Mouse (Mus musculus): ENCODE measurements at regions not wholly inside any gene's neighbourhood (a gene's known extent, or its start where the extent isn't known, plus 50 kb on each side); places are given as distances from the start of the nearest gene placed in this dataset.
A peak's percentile ranks its signal among the peaks of the same experiment; 100 is the strongest.

GRCm38 (mm10) chr12:106524411-106524810, 514.4 kb downstream of the Vrk1 start:
- ATAC-seq (ENCODE audit: low FRiP score): no peak

DNA sequence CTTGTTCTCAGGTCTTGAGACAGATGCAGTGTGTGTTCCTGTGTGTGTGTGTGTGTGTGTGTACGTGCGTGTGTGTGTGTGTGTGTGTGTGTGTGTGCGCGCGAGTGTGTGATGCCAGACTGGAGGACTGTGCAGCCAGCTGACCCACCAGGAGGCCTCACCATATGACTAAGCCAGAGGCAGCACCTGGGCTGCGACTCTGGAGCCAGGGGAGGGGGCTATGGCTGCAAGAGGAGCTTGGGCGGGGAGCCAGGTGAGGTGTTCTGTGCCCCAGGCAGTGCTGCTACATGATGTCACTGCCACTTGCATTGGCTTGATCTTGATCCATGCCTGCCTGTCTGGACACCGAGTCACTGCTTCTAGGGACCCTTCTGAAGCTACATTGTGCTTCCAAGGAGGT, 517.1 kb downstream of the Vrk1 start:
- no peaks in the 10 kb centered on the region for H3K9me3 ChIP-seq (replicated peaks)
- H3K4me2 ChIP-seq: no peak overlapping the region; the same call in 1 of the 2 replicates
- H3K27ac ChIP-seq (replicated peaks): no peak overlapping the region
- H3K9ac ChIP-seq (replicated peaks): no peak overlapping the region
- no peak for ATAC-seq (ENCODE audit: low FRiP score)
- no peaks in the 10 kb centered on the region for H3K36me3 ChIP-seq
- peaks cover 18% of the 10 kb centered on the region for H3K4me1 ChIP-seq
- H3K4me3 ChIP-seq (replicated peaks): no peak overlapping the region
- peaks cover 9% of the 10 kb centered on the region for H3K27me3 ChIP-seq (replicated peaks)
- 72% methylated on average over 8 of the region's 8 CpGs for WGBS

More at GRCm38 (mm10) chr12:106524411-106524810, 514.4 kb downstream of the Vrk1 start:
- Histone ChIP-seq H3K9ac (replicated peaks) (no peak overlapping the region), H3K4me3 (replicated peaks) (no peak overlapping the region), H3K9me3 (replicated peaks) (no peaks in the 10 kb centered on the region), H3K27ac (replicated peaks) (no peak overlapping the region), H3K4me1 (peaks cover 18% of the 10 kb centered on the region), H3K36me3 (no peaks in the 10 kb centered on the region), H3K4me2 (no peak overlapping the region), H3K27me3 (replicated peaks) (no peaks in the 10 kb centered on the region)
- 79% methylated on average over 4 of the region's 4 CpGs for WGBS

- H3K9ac ChIP-seq (replicated peaks): no peak overlapping the region
- WGBS: 7% methylated on average over 20 of the region's 20 CpGs
- ATAC-seq (ENCODE audit: low FRiP score): no peak
These were observed 517.8 kb downstream of the Vrk1 start for GRCm38 (mm10) chr12:106527699-106528434.

GRCm38 (mm10) chr12:106528521-106528920, 518.5 kb downstream of the Vrk1 start:
- H3K27ac ChIP-seq (replicated peaks): no peak overlapping the region
- no peak overlapping the region for H3K4me2 ChIP-seq
- 24% methylated on average over 10 of the region's 10 CpGs for WGBS

More at GRCm38 (mm10) chr12:106527699-106528434, 517.8 kb downstream of the Vrk1 start:
- peak overlapping the region; percentile 37 for H3K4me2 ChIP-seq
- H3K4me3 ChIP-seq (replicated peaks): no peak overlapping the region
- no peaks in the 10 kb centered on the region for H3K9me3 ChIP-seq (replicated peaks)
- H3K27ac ChIP-seq (replicated peaks): no peak overlapping the region
- peaks cover 9% of the 10 kb centered on the region for H3K27me3 ChIP-seq (replicated peaks)
- H3K36me3 ChIP-seq: no peaks in the 10 kb centered on the region
- H3K4me1 ChIP-seq: peaks cover 18% of the 10 kb centered on the region

GRCm38 (mm10) chr12:106529175-106529574, 519.1 kb downstream of the Vrk1 start:
- no peak overlapping the region for H3K4me2 ChIP-seq
- no peak overlapping the region for H3K4me3 ChIP-seq (replicated peaks)
- no peak overlapping the region for H3K27ac ChIP-seq (replicated peaks)
- peaks cover 11% of the 10 kb centered on the region for H3K27me3 ChIP-seq (replicated peaks)
- H3K36me3 ChIP-seq: no peaks in the 10 kb centered on the region
- no peak overlapping the region for H3K9ac ChIP-seq (replicated peaks)
- no peaks in the 10 kb centered on the region for H3K9me3 ChIP-seq (replicated peaks)
- 19% methylated on average over 11 of the region's 11 CpGs for WGBS
- ATAC-seq (ENCODE audit: low FRiP score): no peak
- peaks cover 18% of the 10 kb centered on the region for H3K4me1 ChIP-seq

More at GRCm38 (mm10) chr12:106528521-106528920, 518.5 kb downstream of the Vrk1 start:
- Histone ChIP-seq H3K36me3 (no peaks in the 10 kb centered on the region), H3K27me3 (replicated peaks) (peaks cover 9% of the 10 kb centered on the region), H3K9ac (replicated peaks) (no peak overlapping the region), H3K4me1 (peaks cover 18% of the 10 kb centered on the region), H3K4me3 (replicated peaks) (no peak overlapping the region), H3K9me3 (replicated peaks) (no peaks in the 10 kb centered on the region)
- no peak for ATAC-seq (ENCODE audit: low FRiP score)

DNA sequence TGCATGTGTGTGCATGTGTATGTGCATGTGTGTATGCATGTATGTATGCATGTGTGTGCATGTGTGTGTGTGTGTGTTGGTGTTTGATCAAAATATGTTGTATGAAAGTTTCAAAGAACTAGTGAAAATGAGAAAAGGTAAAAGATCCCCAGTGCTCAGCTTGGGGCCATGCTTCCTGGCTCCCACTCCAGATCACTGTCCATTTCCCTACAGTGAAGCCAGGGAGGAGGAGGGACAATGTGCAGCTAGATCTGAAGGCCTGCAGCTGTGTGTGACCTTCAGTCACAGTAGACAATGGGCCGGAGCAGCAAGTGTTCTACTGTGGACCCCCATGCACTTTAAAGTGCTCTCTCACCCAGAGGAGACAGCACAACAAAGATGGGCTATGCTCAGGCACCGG, 525.1 kb downstream of the Vrk1 start:
- Histone ChIP-seq H3K36me3 (no peaks in the 10 kb centered on the region), H3K27me3 (replicated peaks) (peaks cover 12% of the 10 kb centered on the region), H3K9ac (replicated peaks) (no peak overlapping the region), H3K4me1 (peaks cover 7% of the 10 kb centered on the region), H3K4me3 (replicated peaks) (no peak overlapping the region), H3K4me2 (no peak overlapping the region), H3K9me3 (replicated peaks) (no peaks in the 10 kb centered on the region), H3K27ac (replicated peaks) (no peak overlapping the region)
- WGBS: 34% methylated on average over 2 of the region's 2 CpGs
- no peak for ATAC-seq (ENCODE audit: low FRiP score)

- ATAC-seq (ENCODE audit: low FRiP score): no peak
- no peak overlapping the region for H3K9ac ChIP-seq (replicated peaks)
- 25% methylated on average over 8 of the region's 8 CpGs for WGBS
These were observed 525.7 kb downstream of the Vrk1 start for GRCm38 (mm10) chr12:106535628-106536288.

GRCm38 (mm10) chr12:106536289-106536636, 526.2 kb downstream of the Vrk1 start:
- peaks cover 7% of the 10 kb centered on the region for H3K4me1 ChIP-seq
- 9% methylated on average over 7 of the region's 7 CpGs for WGBS

More at GRCm38 (mm10) chr12:106535628-106536288, 525.7 kb downstream of the Vrk1 start:
- Histone ChIP-seq H3K4me2 (no peak overlapping the region), H3K27me3 (replicated peaks) (peaks cover 8% of the 10 kb centered on the region), H3K4me1 (peaks cover 7% of the 10 kb centered on the region), H3K27ac (replicated peaks) (no peak overlapping the region), H3K4me3 (replicated peaks) (no peak overlapping the region), H3K9me3 (replicated peaks) (no peaks in the 10 kb centered on the region), H3K36me3 (no peaks in the 10 kb centered on the region)

DNA sequence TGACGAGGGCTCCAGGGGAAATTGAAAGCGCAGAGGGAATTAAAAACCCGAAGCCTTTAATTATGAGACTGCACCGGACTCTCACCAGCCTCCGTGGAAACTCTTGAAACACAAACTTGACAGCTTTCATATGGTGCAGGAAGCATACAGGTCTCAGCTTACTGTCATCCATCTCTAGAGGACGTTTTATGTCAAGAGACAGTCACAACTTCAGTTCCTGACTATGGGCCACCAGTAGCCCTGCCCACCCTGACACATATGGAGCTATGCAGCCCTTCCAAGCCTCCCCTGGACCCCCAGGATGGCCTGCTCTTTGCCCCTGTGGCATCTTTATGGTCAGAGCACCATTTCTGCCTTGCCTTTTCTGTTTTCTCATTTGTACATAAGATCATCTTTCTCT, 530.0 kb downstream of the Vrk1 start:
- no peaks in the 10 kb centered on the region for H3K36me3 ChIP-seq
- no peak overlapping the region for H3K9ac ChIP-seq (replicated peaks)
- H3K27ac ChIP-seq (replicated peaks): no peak overlapping the region
- peaks cover 7% of the 10 kb centered on the region for H3K4me1 ChIP-seq
- no peak overlapping the region for H3K4me3 ChIP-seq (replicated peaks)
- 53% methylated on average over 6 of the region's 6 CpGs for WGBS
- H3K9me3 ChIP-seq (replicated peaks): no peaks in the 10 kb centered on the region
- no peaks in the 10 kb centered on the region; the same call in 1 of the 2 replicates for H3K27me3 ChIP-seq (replicated peaks)
- H3K4me2 ChIP-seq: no peak overlapping the region
- no peak for ATAC-seq (ENCODE audit: low FRiP score)

More at GRCm38 (mm10) chr12:106536289-106536636, 526.2 kb downstream of the Vrk1 start:
- Histone ChIP-seq H3K27ac (replicated peaks) (no peak overlapping the region), H3K9ac (replicated peaks) (no peak overlapping the region), H3K36me3 (no peaks in the 10 kb centered on the region), H3K9me3 (replicated peaks) (no peaks in the 10 kb centered on the region), H3K4me3 (replicated peaks) (no peak overlapping the region), H3K27me3 (replicated peaks) (0 out of 2 replicates have a peak, but pooled peaks cover 3% of the 10 kb centered on the region), H3K4me2 (no peak overlapping the region)
- ATAC-seq (ENCODE audit: low FRiP score): no peak

DNA sequence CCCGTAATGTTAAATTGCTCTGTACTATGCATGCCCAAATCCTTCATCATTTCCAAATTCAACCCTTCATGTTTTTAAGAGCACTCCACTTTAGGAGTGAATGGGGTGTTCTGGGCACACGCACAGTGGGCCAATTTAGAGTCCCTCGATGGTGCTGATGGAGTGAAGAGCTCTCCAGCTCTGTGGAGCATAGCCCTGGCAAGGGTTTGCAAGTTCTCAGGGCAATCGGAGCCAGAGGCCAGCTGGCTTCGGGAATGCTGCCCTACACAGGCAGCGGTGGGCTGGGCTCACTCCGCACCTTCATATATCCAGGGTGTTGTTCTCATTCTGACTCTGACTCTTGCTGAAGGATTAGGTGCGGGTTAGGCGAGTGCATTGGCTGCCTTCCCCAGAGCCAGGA, 549.5 kb downstream of the Vrk1 start:
- Histone ChIP-seq H3K27ac (replicated peaks) (no peak overlapping the region), H3K4me3 (replicated peaks) (no peak overlapping the region), H3K4me1 (no peaks in the 10 kb centered on the region), H3K9ac (replicated peaks) (no peak overlapping the region), H3K36me3 (no peaks in the 10 kb centered on the region), H3K4me2 (no peak overlapping the region), H3K9me3 (replicated peaks) (no peaks in the 10 kb centered on the region), H3K27me3 (replicated peaks) (no peaks in the 10 kb centered on the region)
- 88% methylated on average over 9 of the region's 9 CpGs for WGBS
- no peak for ATAC-seq (ENCODE audit: low FRiP score)

- Histone ChIP-seq H3K9me3 (replicated peaks) (0 out of 2 replicates have a peak, but pooled peaks cover 4% of the 10 kb centered on the region), H3K4me2 (no peak overlapping the region), H3K9ac (replicated peaks) (no peak overlapping the region), H3K4me3 (replicated peaks) (no peak overlapping the region), H3K4me1 (peaks cover 9% of the 10 kb centered on the region; the same call in 1 of the 2 replicates), H3K36me3 (no peaks in the 10 kb centered on the region), H3K27ac (replicated peaks) (no peak overlapping the region), H3K27me3 (replicated peaks) (no peaks in the 10 kb centered on the region)
- ATAC-seq (ENCODE audit: low FRiP score): no peak
- 12% methylated on average over 6 of the region's 6 CpGs for WGBS
These were observed 555.2 kb downstream of the Vrk1 start for GRCm38 (mm10) chr12:106565263-106565681.

GRCm38 (mm10) chr12:106566361-106566760, 556.3 kb downstream of the Vrk1 start:
- Histone ChIP-seq H3K4me1 (peaks cover 9% of the 10 kb centered on the region; the same call in 1 of the 2 replicates), H3K27me3 (replicated peaks) (no peaks in the 10 kb centered on the region), H3K4me2 (no peak overlapping the region), H3K9me3 (replicated peaks) (0 out of 2 replicates have a peak, but pooled peaks cover 4% of the 10 kb centered on the region), H3K36me3 (no peaks in the 10 kb centered on the region), H3K9ac (replicated peaks) (no peak overlapping the region), H3K27ac (replicated peaks) (no peak overlapping the region), H3K4me3 (replicated peaks) (no peak overlapping the region)
- no peak for ATAC-seq (ENCODE audit: low FRiP score)
- 92% methylated on average over 4 of the region's 4 CpGs for WGBS

All from neural tube, embryonic 15.5 days (tissue).